Mouse (Mus musculus) forebrain, embryonic 11.5 days (tissue): ENCODE data around the gene Acot1. TPM values are rescaled to one million over a fixed set of nuclear protein-coding genes. Genes with fewer than 3 reads are reported as not detected.
"Not testable (repeated sequence)": the region's sequence is repeated elsewhere in the genome, so short reads cannot be mapped to it uniquely, and the experiment has no call there.

Experiments
- ATAC-seq: fragments of 200-750 bp; cut with Nextera tagmentation; replicated peaks from 2 replicates; pipeline ENCODE4 v1.8.0; 2017; ENCODE audit warnings: moderate TSS enrichment; ENCODE audit not compliant: low FRiP score
- DNase-seq: peaks from one replicate; pipeline ENCODE4 v3.0.0-alpha.2; 2017; ENCODE audit warnings: low spot score
- H3K27ac ChIP-seq: fragments of 300-500 bp; sonication (generic); 2 replicates; pipeline ENCODE4 v1.5.1; 2014; ENCODE audit warnings: low read depth, low read length
- H3K27me3 ChIP-seq: fragments of 300-500 bp; sonication (generic); 2 replicates; pipeline ENCODE4 v1.6.1; 2014; ENCODE audit warnings: mild to moderate bottlenecking, low read length, mixed read lengths; ENCODE audit not compliant: control insufficient read depth, insufficient read depth
- H3K36me3 ChIP-seq: fragments of 300-500 bp; sonication (generic); 2 replicates; pipeline ENCODE4 v1.6.1; 2014; ENCODE audit warnings: mild to moderate bottlenecking, low read length, moderate library complexity, mixed read lengths; ENCODE audit not compliant: control insufficient read depth, insufficient read depth
- H3K4me1 ChIP-seq: fragments of 300-500 bp; sonication (generic); replicated peaks from 2 replicates; pipeline ENCODE4 v1.6.1; 2014; ENCODE audit warnings: low read length, mixed read lengths; ENCODE audit not compliant: control insufficient read depth, insufficient read depth
- H3K4me2 ChIP-seq: fragments of 300-500 bp; sonication (generic); 2 replicates; pipeline ENCODE4 v1.6.1; 2014; ENCODE audit warnings: low read depth, mild to moderate bottlenecking, low read length, moderate library complexity, mixed read lengths; ENCODE audit not compliant: severe bottlenecking
- H3K4me3 ChIP-seq: fragments of 300-500 bp; sonication (generic); 2 replicates; pipeline ENCODE4 v1.5.1; 2014; ENCODE audit warnings: low read depth, low read length
- H3K9ac ChIP-seq: fragments of 300-500 bp; sonication (generic); 2 replicates; pipeline ENCODE4 v1.6.1; 2014; ENCODE audit warnings: low read length
- H3K9me3 ChIP-seq: fragments of 300-500 bp; sonication (generic); 2 replicates; pipeline ENCODE4 v1.6.1; 2016; ENCODE audit warnings: low read length, mixed read lengths; ENCODE audit not compliant: control insufficient read depth
- WGBS: fragments of 180-500 bp; shearing (Covaris S2); extraction: QIAGEN DNeasy Blood & Tissue Kit; methylation state at CpG from one replicate; pipeline ENCODE4 v1.1.7; 2014; 5-methylcytosine and 5-hydroxymethylcytosine counted together
- polyA plus RNA-seq: library from polyadenylated mRNA; unstranded; fragments of >200 nt; fragmentation: Nextera tagmentation; extraction: Ambion mirVana; gene quantifications from 2 replicates; pipeline ENCODE4 v1.2.1, GENCODE M21; 2014

Acot1 gene
- polyA plus RNA-seq, 1 experiment from 2014 or later = 34.1 TPM

DNA sequence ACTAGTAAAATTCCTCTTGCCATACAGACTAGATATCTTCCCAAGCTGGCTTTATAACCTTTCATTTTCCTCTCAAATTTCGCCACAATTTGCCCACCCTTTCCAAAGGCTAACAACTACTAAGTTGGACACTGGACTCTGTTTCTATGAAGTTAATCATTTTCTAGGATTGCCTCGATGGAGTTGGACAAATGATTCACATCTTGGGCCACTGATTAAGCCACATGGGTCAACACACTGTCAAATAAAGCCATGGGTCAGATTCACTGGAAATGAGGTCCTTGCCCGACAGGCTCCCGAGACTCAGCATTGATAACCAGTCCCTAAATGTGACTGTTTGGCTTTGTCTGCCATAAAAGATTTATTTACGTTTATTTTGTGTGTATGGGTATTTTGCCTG lies 33.0 kb downstream of the Acot1 start:
- Histone ChIP-seq H3K9ac (no peak overlapping the region), H3K27me3 (no peaks in the 10 kb centered on the region), H3K9me3 (no peaks in the 10 kb centered on the region), H3K4me3 (no peak overlapping the region), H3K4me2 (no peak overlapping the region), H3K36me3 (no peaks in the 10 kb centered on the region), H3K4me1 (no peaks in the 10 kb centered on the region), H3K27ac (no peak overlapping the region)
- ATAC-seq (no peak), DNase-seq (no peak)
- WGBS = 89% methylated on average over 5 of the region's 5 CpGs

DNA sequence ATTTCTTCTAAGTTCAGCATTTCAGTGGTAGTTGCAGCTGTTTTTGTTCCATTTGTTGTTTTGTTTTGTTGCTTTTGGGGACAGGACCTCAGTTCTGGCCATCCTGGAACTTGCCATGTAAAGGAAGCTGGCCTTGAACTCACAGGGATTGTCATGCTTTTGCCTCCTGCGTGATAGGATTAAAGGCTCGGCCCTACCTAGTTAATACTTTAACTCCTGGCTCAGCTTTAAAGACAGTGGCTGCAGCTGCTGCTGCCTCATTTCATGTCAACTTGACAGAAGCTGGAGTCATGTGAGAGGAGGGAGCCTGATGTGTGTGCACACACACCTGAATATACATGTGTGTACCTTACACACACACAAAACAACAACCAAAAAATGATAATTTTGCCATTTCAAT lies 34.8 kb downstream of the Acot1 start:
- 63% methylated on average over 2 of the region's 2 CpGs for WGBS

DNA sequence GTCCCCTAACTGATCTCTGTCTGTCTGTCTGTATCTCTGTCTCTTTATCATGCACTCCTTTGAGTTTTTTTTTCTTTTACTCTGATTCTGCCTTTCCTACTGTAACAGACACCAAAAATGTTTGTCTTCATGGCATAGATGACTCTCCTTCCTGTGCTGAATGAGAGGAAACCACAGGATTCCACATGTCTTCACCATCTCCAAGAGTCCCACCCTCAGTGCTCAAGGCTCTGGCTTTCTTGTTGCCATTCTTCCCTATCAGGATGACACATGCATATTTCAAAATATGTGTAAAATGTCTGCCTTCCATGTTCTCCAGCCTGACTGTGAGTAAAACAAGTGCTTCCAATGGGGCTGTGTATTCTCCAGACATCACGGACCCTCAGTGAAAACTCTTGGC lies 37.6 kb downstream of the Acot1 start:
- 93% methylated on average over 1 of the region's 1 CpGs for WGBS
- peaks cover 2% of the 10 kb centered on the region; the same call in 1 of the 2 replicates for H3K9me3 ChIP-seq
- no peaks in the 10 kb centered on the region for H3K27me3 ChIP-seq
- no peak overlapping the region for H3K4me2 ChIP-seq
- no peaks in the 10 kb centered on the region for H3K36me3 ChIP-seq
- H3K4me3 ChIP-seq = no peak overlapping the region
- H3K4me1 ChIP-seq = no peaks in the 10 kb centered on the region
- ATAC-seq (no peak), DNase-seq (no peak)
- H3K27ac ChIP-seq = no peak overlapping the region
- no peak overlapping the region for H3K9ac ChIP-seq

More for the DNA sequence above, 34.8 kb downstream of the Acot1 start:
- H3K4me1 ChIP-seq = no peaks in the 10 kb centered on the region
- ATAC-seq (no peak), DNase-seq (no peak)
- H3K9me3 ChIP-seq = peaks cover 2% of the 10 kb centered on the region; the same call in 1 of the 2 replicates
- no peak overlapping the region for H3K27ac ChIP-seq
- no peak overlapping the region for H3K4me3 ChIP-seq
- no peak overlapping the region for H3K9ac ChIP-seq
- H3K27me3 ChIP-seq = no peaks in the 10 kb centered on the region
- no peak overlapping the region for H3K4me2 ChIP-seq
- H3K36me3 ChIP-seq = no peaks in the 10 kb centered on the region

DNA sequence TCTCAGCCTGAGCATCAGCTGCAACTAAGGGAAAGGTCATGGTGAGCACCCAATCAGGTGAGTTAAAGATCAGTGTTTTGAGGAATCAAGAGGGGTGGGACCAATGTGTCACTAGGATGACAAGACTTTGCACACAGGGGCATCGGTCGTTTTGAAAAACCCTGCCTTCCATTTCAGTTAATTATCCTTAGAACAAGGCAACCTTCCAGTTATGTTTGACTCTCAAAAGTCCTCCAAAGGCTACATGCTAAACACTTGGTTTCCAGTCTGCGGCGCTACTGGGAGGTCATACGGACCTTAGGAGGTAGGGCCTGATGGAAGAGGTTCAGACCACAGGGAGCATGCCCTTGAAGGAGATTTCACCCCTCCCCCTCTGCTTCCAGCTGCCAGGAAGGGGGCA lies 41.5 kb downstream of the Acot1 start:
- H3K36me3 ChIP-seq, H3K4me1 ChIP-seq, H3K9ac ChIP-seq, H3K9me3 ChIP-seq, H3K4me2 ChIP-seq, H3K27ac ChIP-seq, H3K4me3 ChIP-seq, DNase-seq, ATAC-seq: not testable (repeated sequence)
- H3K27me3 ChIP-seq = peaks cover 15% of the 10 kb centered on the region
- 89% methylated on average over 5 of the region's 5 CpGs for WGBS

DNA sequence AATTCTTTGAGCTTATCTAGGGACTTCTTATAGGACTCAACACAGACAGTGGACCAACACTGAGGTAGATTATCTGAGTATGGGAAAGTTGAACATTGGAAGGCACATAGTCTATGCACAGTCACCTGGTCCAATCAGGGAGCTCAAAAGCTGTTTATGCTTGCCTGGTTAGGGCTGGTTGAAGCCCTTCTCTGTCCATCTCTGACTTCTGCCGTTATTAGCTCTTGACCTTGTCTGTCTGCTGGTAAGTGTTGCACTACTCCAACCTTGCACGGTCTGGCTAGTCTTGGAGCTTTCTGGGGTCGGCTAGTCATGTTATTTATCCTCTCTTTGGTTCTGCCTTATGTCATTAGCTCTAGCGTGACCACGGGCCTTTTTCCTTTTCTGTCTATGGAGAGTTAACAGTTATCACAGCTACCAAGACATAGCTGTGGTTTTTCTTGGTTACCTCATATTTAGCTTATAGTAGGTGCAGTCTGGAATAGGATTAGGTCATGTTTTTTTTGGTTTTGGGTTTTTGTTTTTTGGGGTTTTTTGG lies 42.7 kb downstream of the Acot1 start, which contains the start of gene Acot3:
Gene Acot3 (plus strand): TSS at position 208 of the 538 bp plus-strand sequence.
- Histone ChIP-seq H3K9me3 (peaks cover 2% of the 10 kb centered on the region; the same call in 1 of the 2 replicates), H3K4me2 (no peak within 1 kb of the TSS), H3K36me3 (no peaks in the 10 kb centered on the region), H3K27me3 (peaks cover 15% of the 10 kb centered on the region), H3K4me1 (peaks cover 2% of the 10 kb centered on the region; the same call in 1 of the 2 replicates), H3K27ac (no peak within 1 kb of the TSS), H3K9ac (no peak within 1 kb of the TSS), H3K4me3 (no peak within 1 kb of the TSS)
- WGBS = 93% methylated on average over 5 of the region's 5 CpGs
- no peak for DNase-seq
- no peak for ATAC-seq

DNA sequence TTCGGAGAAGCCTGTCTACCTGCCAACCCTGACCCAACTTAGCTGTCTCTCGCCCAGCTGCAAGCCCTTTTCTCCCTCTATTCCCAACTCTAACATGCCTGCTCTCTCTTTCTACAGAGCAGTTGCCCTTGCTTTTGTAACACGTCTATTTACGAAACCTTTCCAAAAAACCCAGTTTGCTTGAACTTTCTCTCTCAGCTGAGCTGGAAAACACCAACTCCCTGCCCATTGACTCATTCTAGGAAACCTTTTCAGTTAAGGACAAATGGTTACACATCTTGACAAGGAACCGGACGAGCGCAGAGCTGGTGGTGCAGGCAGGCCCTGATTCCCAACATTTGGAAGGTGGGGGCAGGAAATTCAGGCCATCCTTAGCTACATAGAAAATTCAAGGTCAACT lies 43.3 kb downstream of the Acot1 start:
- Histone ChIP-seq H3K9me3 (peaks cover under 1% of the 10 kb centered on the region; the same call in 1 of the 2 replicates), H3K27me3 (peaks cover 15% of the 10 kb centered on the region), H3K27ac (no peak overlapping the region), H3K36me3 (no peaks in the 10 kb centered on the region), H3K4me3 (no peak overlapping the region), H3K4me1 (peaks cover 2% of the 10 kb centered on the region; the same call in 1 of the 2 replicates), H3K4me2 (no peak overlapping the region), H3K9ac (no peak overlapping the region)
- WGBS = 89% methylated on average over 7 of the region's 7 CpGs
- DNase-seq = no peak
- no peak for ATAC-seq

DNA sequence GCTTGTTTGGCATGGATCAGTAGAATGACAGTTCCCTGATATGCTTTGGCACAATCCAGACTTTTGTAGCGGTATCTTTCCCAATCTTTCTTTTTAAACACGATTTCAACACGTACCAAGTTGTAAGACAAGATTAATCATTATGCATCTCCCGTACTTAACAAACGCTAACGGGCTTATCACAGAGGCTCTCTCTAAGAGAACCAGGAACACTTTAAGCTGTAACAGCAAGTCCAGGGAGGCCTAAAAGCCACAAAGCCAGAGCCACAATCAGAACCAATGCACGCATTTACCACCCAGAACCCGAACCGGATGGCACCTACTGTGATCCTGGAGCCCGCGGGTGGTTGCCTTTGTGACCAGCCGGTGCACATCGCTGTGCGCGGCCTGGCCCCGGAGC lies 43.9 kb downstream of the Acot1 start:
- Histone ChIP-seq H3K27me3 (peaks cover 15% of the 10 kb centered on the region), H3K36me3 (no peaks in the 10 kb centered on the region), H3K27ac (no peak overlapping the region), H3K4me1 (peaks cover 2% of the 10 kb centered on the region; the same call in 1 of the 2 replicates), H3K4me2 (peak overlapping the region; percentile 60), H3K4me3 (peak overlapping the region; percentile 34), H3K9me3 (no peaks in the 10 kb centered on the region; the same call in 1 of the 2 replicates), H3K9ac (peak overlapping the region; percentile 35)
- DNase-seq (no peak), ATAC-seq (no peak)
- 12% methylated on average over 16 of the region's 16 CpGs for WGBS

DNA sequence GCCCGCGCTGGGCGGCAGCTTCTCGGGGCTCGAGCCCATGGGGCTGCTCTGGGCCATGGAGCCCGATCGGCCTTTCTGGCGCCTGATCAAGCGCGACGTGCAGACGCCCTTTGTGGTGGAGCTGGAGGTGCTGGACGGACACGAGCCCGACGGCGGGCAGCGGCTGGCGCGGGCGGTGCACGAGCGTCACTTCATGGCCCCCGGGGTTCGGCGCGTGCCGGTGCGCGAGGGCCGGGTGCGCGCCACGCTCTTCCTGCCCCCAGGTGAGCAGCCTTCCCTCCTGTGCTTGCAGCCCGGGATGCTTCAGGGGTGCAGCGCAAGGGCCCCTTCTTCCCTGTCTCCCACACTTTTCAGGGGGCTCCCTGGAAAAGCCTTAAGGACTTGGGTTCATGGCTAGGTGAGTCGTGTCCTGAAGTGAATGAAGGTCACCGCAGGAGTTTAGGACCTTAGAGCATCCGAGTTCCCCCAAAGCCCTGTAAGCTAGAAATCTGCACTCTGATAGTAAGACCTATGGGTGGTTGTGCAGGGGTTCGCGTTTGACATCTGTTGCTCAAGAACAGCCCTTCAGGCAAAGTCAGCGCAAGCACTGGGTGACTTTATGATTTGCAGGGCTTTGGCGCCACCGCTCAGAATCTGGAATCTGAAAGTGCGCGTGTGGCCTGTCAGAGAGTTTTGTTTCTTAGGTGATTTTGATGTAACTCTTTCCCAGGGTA lies 44.5 kb downstream of the Acot1 start:
- H3K4me1 ChIP-seq = peaks cover 2% of the 10 kb centered on the region; the same call in 1 of the 2 replicates
- DNase-seq = peak; percentile 60
- peak overlapping the region; percentile 35 for H3K9ac ChIP-seq
- no peak overlapping the region for H3K27ac ChIP-seq
- H3K4me3 ChIP-seq = peak overlapping the region; percentile 34
- peaks cover 15% of the 10 kb centered on the region for H3K27me3 ChIP-seq
- peak overlapping the region; percentile 60 for H3K4me2 ChIP-seq
- no peak for ATAC-seq
- no peaks in the 10 kb centered on the region for H3K36me3 ChIP-seq
- H3K9me3 ChIP-seq = no peaks in the 10 kb centered on the region
- 4% methylated on average over 36 of the region's 46 CpGs for WGBS
